Mouse (Mus musculus) heart, adult 2 months (tissue): ENCODE data around the gene Tapbp. TPM values are rescaled to one million over a fixed set of nuclear protein-coding genes. Genes with fewer than 3 reads are reported as not detected.

Experiments
- DNase-seq, 2 experiments: peaks; one replicate each; pipeline ENCODE4 v3.0.0; 2021
- H3K27ac ChIP-seq: fragments of 200-600 bp; 2 replicates; pipeline ENCODE4 v1.8.1; 2022
- H3K27me3 ChIP-seq: fragments of 200-500 bp; 2 replicates; pipeline ENCODE4 v1.6.1; 2012; ENCODE audit warnings: mild to moderate bottlenecking, low read length, inconsistent platforms, mixed read lengths; ENCODE audit not compliant: control insufficient read depth, insufficient read depth
- H3K36me3 ChIP-seq: fragments of 200-500 bp; 2 replicates; pipeline ENCODE4 v1.6.1; 2012; ENCODE audit warnings: low read length, inconsistent platforms; ENCODE audit not compliant: control insufficient read depth, insufficient read depth
- H3K4me1 ChIP-seq: fragments of 200-500 bp; 2 replicates; pipeline ENCODE4 v1.6.1; 2011; ENCODE audit warnings: low read length; ENCODE audit not compliant: control insufficient read depth, insufficient read depth
- H3K4me3 ChIP-seq: fragments of 200-600 bp; 2 replicates; pipeline ENCODE4 v1.8.1; 2022
- H3K79me2 ChIP-seq: fragments of 200-500 bp; replicated peaks from 2 replicates; pipeline ENCODE4 v1.6.1; 2012; ENCODE audit warnings: mild to moderate bottlenecking, inconsistent platforms, low read length, moderate library complexity, mixed read lengths; ENCODE audit not compliant: control insufficient read depth, insufficient read depth
- H3K9ac ChIP-seq: fragments of 200-500 bp; 2 replicates; pipeline ENCODE4 v1.6.1; 2012; ENCODE audit warnings: low read depth, mild to moderate bottlenecking, control low read depth, inconsistent platforms, low read length, mixed read lengths
- CTCF ChIP-seq: fragments of 200-600 bp; IDR thresholded peaks from 2 replicates; pipeline ENCODE4 v1.8.1; 2022; ENCODE audit warnings: antibody characterized with exemption, mild to moderate bottlenecking, moderate library complexity
- EP300 ChIP-seq: fragments of 200-500 bp; IDR thresholded peaks from 2 replicates; pipeline ENCODE4 v1.6.1; 2011; ENCODE audit warnings: low read depth, low read length, control low read depth; ENCODE audit not compliant: insufficient read depth
- POLR2A ChIP-seq: fragments of 200-500 bp; IDR thresholded peaks from 2 replicates; pipeline ENCODE4 v1.6.1; 2011; ENCODE audit warnings: mild to moderate bottlenecking, low read depth, low read length, control low read depth; ENCODE audit not compliant: insufficient read depth
- WGBS: fragments of 180-500 bp; shearing (Covaris S2); methylation state at CpG from one replicate; pipeline ENCODE4 v1.1.7; 2018; 5-methylcytosine and 5-hydroxymethylcytosine counted together
- intact Hi-C: fragments of 180-260 bp; cut with DNase I; formaldehyde crosslinking; loops from one replicate; pipeline ENCODE4 v1.15.1; 2025
- polyA plus RNA-seq: library from polyadenylated mRNA; depleted of rRNA; stranded (reverse); fragments of >200 nt; gene quantifications from 2 replicates; pipeline ENCODE4 v1.2.3, GENCODE M21; 2012
- total RNA-seq, 2 experiments: library from RNA; stranded (reverse); gene quantifications; 2 replicates each; pipeline ENCODE4 v1.2.3; 2021

Tapbp gene
- total and polyA plus RNA-seq, 3 experiments = 75.7 to 124 (median 98.9) TPM

DNA sequence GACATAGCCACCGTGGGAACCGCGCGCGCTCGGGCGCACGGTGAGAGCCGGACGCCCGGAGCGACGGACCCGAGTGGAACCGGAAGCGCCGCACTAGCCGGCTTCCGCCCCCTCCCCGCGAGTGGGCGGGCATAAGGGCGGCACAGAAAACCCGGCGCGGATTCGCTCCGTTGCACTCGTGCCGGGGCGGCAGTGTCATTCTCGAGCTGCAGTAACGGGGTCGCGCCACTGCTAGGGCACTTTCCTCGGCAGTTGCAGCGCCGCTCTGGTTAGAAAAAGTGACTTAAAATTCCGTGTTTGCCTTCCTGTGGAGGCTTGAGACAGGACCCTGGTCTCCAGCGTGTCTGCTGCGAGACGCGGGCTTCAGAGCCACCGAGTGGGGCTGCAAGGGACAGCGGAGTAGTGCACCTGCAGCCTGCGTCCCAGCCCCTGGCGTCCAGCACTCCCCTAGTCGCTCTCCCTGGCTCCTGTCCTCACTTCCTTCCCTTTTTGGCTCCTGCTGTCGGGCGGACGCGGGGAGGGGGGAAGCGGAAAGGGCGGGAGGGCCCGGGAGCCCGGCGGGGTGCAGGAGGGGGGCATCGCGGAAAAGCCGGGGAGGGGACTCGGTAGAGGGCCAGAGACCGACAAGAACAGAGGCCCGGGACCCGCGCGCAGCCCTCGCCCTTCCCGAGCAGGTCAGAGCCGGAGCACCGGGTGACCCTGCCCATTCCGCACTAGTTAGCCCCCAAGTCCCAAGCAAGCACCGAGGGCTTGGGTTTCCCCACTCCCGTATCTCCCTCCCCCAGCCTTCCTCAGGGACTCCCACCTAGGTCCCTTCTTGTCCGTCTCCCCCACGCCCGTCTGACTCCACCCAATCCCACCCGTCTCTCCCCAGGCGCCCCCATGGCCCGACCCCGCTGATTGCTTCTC is 13.9 kb downstream of the Tapbp start, which contains the start of gene Rgl2:
Rgl2 (plus strand) TSS at position 173 of the 909 bp plus-strand sequence.
- peak; percentile 92 to 97 for DNase-seq
- peaks cover 4% of the 10 kb centered on the region; the same call in 1 of the 2 replicates for H3K4me1 ChIP-seq
- no peaks in the 10 kb centered on the region for H3K27me3 ChIP-seq
- peak within 1 kb of the TSS; percentile 87 for H3K9ac ChIP-seq
- H3K79me2 ChIP-seq = peaks cover 3% of the 10 kb centered on the region; the same call in 1 of the 2 replicates
- WGBS = under 1% methylated on average over 80 of the region's 80 CpGs
- TF ChIP-seq CTCF = peak; percentile 56
- peak; percentile 73; the same call in 1 of the 2 replicates for TF ChIP-seq POLR2A
- TF ChIP-seq EP300 = no peak
- peak within 1 kb of the TSS; percentile 99 for H3K27ac ChIP-seq
- H3K36me3 ChIP-seq = no peaks in the 10 kb centered on the region; the same call in 1 of the 2 replicates
- intact Hi-C loops = loop anchor here (1.0 to 10.0 kb wide), 3 partner anchors 9 to 665 kb away; partner anchors contain the start of genes Ager, Pbx2, Pfdn6 and Wdr46
- H3K4me3 ChIP-seq = peak within 1 kb of the TSS; percentile 75

DNA sequence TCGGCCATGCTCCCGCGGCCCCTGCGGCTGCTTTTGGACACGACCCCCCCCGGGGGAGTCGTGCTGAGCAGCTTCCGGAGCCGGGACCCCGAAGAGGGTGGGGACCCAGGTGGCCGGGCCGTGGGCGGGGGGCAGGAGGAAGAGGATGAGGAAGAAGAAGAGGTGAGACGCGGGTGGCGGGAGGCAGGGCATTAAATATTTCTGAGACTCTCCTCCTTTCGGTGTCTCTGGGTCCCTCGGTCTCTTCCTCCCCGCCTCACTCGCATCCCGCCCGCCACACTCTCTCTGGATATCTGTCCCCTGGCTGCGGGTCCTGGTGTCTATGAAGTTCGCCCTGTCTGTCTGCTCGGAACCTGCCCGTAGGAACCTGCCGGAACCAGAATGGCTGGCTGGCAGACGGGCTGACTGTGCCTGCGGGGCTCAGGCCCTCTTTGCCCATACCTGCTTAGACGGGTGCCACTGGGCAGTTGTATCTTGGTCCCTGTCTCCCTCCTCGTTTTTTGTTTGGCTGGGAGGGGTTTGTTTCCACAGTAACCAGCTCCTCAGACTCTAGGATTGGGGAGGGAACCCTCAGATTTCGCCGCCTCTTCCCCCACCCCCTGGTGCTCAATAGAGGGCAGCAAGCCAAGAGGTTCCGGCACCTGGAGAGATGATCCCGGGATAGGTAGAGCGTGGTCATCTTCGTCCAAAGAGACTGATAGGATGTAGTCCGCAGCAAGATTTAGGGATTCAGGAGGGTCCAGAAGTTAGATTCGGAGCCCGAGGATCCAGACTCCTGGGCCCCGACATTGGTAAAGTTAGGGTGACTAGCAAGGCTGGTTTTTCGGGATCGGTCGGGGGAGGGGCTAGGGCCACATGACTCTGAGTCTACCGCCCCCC is 14.8 kb downstream of the Tapbp start:
- H3K27ac ChIP-seq = peak overlapping the region; percentile 99
- peak overlapping the region; percentile 75 for H3K4me3 ChIP-seq
- peak overlapping the region; percentile 87 for H3K9ac ChIP-seq
- intact Hi-C loops = no loop called here
- H3K36me3 ChIP-seq = no peaks in the 10 kb centered on the region; the same call in 1 of the 2 replicates
- WGBS = 1% methylated on average over 45 of the region's 45 CpGs
- TF ChIP-seq CTCF (no peak), EP300 (no peak), POLR2A (no peak)
- peak; percentile 67 to 73 for DNase-seq
- H3K4me1 ChIP-seq = peaks cover 4% of the 10 kb centered on the region; the same call in 1 of the 2 replicates
- H3K79me2 ChIP-seq = 0 out of 2 replicates have a peak, but pooled peaks cover 2% of the 10 kb centered on the region
- H3K27me3 ChIP-seq = no peaks in the 10 kb centered on the region

DNA sequence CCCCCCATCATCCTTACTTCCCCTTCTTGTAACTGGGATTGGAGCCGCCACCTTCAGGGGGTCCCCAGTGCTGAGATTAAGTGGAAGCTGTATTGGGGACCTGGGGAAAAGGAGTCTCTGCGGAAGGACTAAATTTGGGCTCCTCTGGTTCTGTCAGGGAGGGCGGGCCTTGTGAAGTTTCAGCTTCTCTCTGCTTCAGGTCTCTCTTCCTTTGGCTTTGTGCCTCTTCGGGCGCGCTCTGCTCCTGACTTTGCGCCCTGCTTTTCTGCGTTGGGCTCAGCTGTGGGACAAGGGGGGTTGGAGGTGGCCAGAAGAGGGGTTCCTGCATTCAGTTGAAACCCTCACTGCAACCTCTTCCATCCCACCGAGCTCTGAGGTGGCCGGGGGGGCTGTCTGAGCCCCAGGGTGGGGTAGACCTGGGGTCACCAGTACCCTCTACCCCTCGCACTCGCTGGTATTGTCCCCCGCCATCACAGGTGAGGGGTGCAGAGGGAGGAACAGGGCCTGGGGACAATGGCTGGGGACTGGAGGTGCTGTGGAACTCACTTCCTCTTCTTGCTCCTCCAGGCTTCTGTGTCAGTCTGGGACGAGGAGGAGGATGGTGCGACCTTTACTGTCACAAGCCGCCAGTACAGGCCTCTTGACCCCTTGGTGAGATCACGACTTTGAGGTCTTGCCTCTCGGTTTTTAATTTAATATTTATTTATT is 15.6 kb downstream of the Tapbp start:
- H3K9ac ChIP-seq = peak overlapping the region; percentile 87
- H3K27ac ChIP-seq = peak overlapping the region; percentile 99
- H3K36me3 ChIP-seq = no peaks in the 10 kb centered on the region; the same call in 1 of the 2 replicates
- H3K27me3 ChIP-seq = no peaks in the 10 kb centered on the region
- intact Hi-C loops = no loop called here
- peak overlapping the region; percentile 75 for H3K4me3 ChIP-seq
- TF ChIP-seq EP300 (no peak), POLR2A (no peak), CTCF (no peak)
- H3K79me2 ChIP-seq = no peaks in the 10 kb centered on the region
- WGBS = 57% methylated on average over 18 of the region's 18 CpGs
- no peak for DNase-seq
- H3K4me1 ChIP-seq = peaks cover 4% of the 10 kb centered on the region; the same call in 1 of the 2 replicates

DNA sequence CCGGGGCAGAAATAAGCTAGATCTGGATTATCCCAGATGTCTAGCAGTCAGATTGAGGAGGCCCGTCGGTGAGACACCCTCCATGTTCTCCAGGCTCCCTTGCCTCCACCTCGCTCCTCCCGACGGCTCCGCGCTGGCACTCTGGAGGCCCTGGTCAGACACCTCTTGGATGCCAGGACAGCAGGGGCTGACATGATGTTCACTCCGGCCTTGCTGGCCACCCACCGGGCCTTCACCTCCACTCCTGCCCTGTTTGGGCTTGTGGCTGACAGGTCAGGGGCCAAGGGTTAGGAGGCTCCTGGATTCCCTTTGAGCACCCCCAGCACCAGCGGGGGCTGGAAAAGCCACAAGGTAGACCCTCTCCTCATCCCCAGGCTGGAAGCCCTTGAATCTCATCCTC is 16.2 kb downstream of the Tapbp start:
- Histone ChIP-seq H3K4me1 (peaks cover 4% of the 10 kb centered on the region; the same call in 1 of the 2 replicates), H3K4me3 (no peak overlapping the region), H3K36me3 (no peaks in the 10 kb centered on the region; the same call in 1 of the 2 replicates), H3K27ac (no peak overlapping the region), H3K79me2 (no peaks in the 10 kb centered on the region), H3K9ac (no peak overlapping the region), H3K27me3 (no peaks in the 10 kb centered on the region)
- DNase-seq = no peak
- intact Hi-C loops = no loop called here
- WGBS = 90% methylated on average over 11 of the region's 11 CpGs
- TF ChIP-seq POLR2A (no peak), EP300 (no peak), CTCF (no peak)

DNA sequence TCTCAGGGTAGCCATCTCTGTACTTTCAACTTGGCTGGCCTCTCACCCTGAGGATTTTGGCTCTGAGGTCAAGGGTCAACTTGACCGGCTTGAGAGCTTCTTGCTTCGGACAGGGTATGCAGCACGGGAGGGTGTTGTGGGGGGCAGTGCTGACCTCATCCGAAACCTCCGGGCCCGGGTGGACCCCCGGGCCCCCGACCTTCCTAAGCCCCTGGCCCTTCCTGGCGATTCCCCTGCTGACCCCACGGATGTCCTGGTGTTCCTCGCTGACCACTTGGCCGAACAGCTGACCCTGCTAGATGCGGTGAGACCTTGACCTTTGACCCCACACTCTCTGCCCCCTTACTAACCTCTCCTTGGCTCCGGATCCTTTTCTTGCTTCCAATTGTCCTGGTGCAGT is 16.7 kb downstream of the Tapbp start:
- intact Hi-C loops = no loop called here
- Histone ChIP-seq H3K4me3 (no peak overlapping the region), H3K36me3 (no peaks in the 10 kb centered on the region; the same call in 1 of the 2 replicates), H3K9ac (no peak overlapping the region), H3K27ac (no peak overlapping the region), H3K79me2 (no peaks in the 10 kb centered on the region), H3K27me3 (no peaks in the 10 kb centered on the region), H3K4me1 (peaks cover 4% of the 10 kb centered on the region; the same call in 1 of the 2 replicates)
- no peak for DNase-seq
- WGBS = 91% methylated on average over 14 of the region's 14 CpGs
- no peak for TF ChIP-seq EP300
